Mouse (Mus musculus) adrenal gland, postnatal 25 days (tissue): ENCODE data around the gene Arhgef3. TPM values are rescaled to one million over a fixed set of nuclear protein-coding genes. Genes with fewer than 3 reads are reported as not detected.

Source experiments
- DNase-seq: peaks from one replicate; pipeline ENCODE4 v3.0.0; 2021; ENCODE audit warnings: mixed read lengths
- long read RNA-seq: library from polyadenylated mRNA; stranded (forward); transcript quantifications from one replicate; pipeline ENCODE4 v2.0.0, GENCODE M21; 2021
- total RNA-seq: library from RNA; stranded (reverse); gene quantifications from 2 replicates; pipeline ENCODE4 v1.2.3, GENCODE M21; 2021

Gene Arhgef3
- 37.1 and 47.8 TPM in 2 replicates for total RNA-seq
- long read RNA-seq, transcript Arhgef3-202 (10 exons, 3,618 nt) = minor isoform, 6 of 42 reads
- long read RNA-seq, transcript Arhgef3-201 (11 exons, 3,585 nt) = major isoform, 8 of 42 reads
- long read RNA-seq, partial matches to known transcripts = 13 of 42 reads
- long read RNA-seq, other reads (novel, unspliced or antisense) = 15 of 42 reads

DNA sequence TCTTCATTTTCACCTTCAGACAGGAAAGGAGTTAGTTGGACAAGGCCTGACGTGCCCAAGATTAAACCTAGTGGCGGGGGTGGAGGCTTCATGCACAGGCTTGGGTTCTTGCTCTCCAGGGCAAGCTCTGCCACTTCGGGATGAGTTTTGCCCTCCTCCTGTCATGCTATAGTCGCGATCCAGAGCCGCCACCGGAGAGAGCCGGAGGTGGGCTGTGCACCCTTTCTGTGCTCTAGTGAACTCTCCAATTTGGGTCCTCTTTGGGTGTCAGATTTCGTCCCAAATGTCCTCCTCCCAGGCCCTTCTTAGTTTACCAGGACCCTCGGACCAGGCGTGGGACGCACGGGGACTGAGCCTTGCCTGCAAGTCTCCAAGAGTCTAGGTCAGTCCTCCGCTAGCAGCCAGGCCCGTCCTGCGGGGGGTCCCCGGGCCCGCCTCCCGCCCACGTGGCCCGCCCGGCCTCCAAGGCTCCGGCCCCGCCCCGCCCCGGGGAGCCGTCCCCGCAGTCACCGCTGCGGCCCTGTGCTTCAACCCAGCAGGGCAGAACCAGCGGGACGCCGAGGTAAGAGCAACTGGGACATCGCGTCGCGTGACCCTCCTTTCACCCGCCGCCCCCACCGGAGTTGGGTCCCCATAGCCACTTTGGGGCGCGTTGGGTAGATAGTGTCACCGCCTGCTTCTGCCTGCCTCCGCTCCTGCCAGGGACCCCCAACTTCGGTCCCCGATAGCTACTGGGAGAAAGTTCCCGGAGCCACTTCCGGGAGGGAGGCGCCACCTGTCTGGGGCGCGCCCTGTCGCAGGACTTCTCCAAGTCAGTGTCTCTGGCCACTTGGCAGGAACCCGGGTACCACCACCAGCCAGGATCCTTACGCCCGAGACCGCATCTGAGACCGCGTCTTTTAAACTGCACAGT is at the start of gene Arhgef3:
Arhgef3 (plus strand) TSS at position 538 of the 913 bp plus-strand sequence.
- DNase-seq = peak; percentile 83

- no peak for DNase-seq
Measured at GRCm38 (mm10) chr14:27066171-27066929, 48.3 kb upstream of the Arhgef3 start.

DNA sequence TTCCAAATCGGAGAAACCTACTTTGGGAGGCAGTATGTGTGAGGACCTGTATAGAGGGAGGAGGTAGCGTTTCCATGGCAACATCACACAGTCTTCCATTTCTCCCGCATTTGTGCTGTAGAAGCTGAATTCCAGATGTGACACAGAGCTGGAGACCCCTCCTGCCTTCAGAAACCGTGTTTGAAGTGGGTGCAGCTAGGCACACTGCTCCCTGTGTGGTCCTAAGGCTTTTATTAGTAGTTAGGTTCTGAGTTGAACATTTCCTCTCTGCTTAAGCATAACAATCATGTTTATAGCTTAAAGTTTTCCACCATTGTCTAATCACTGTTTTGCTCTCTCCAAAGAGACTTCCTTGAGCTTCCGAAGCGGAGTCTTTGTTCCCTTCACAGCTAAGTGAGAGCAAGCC is 46.8 kb upstream of the Arhgef3 start:
- no peak for DNase-seq

DNA sequence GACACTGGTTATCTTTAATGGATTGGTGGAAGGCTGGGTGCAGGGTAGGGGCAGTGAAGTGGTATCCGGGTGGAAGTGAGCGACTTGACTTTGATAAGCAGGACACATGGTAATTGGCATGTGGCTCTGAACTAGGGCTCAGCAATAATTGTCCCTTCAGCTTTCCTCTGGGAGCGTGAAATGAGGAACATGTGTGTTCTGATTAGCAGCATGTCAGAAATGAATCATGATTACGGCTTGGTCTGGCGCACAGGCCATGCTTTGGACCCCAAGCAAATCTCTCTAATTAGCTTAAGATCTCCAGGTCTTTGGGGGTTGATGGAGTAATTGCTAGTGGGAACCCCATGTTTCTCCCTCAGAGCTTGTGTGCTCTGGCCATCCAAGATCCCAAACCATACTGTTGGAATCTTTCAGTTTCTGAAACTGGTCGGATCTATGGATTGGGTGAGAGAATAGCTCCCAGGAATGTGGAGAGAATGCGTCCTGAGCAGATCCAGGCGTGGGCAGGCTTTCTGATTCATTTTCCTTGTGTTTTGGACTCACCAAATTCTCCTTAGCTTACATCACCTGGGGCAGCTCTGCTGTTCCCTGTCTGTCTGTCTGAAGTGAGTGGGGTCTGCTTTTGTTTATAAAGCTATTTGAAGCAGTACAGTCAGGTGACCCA is 45.1 kb upstream of the Arhgef3 start:
- no peak for DNase-seq

GRCm38 (mm10) chr14:27070128-27070527 is 44.6 kb upstream of the Arhgef3 start:
- DNase-seq = no peak

- no peak for DNase-seq
Measured at GRCm38 (mm10) chr14:27070758-27071157, 43.9 kb upstream of the Arhgef3 start.

DNA sequence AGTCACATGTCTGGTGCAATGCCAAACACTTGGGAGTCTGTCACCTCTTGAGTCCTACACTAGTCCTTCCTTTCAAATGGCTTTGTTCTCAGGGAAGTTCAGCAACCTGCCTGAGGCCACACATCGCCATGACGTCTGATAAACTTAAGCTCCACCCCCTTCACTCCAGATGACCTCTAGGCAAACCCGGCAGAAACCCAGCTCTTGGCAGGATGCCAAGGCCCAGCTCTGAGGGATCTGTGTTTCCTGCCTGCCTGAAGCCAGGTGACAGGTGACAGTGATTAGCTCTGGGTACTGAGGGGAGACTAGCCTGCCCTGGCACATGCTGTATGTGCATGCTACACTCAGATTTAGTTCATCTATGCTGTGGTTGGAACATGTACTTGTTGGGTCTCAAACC is 42.7 kb upstream of the Arhgef3 start:
- peak; percentile 12 for DNase-seq

GRCm38 (mm10) chr14:27075084-27075483 is 39.6 kb upstream of the Arhgef3 start:
- DNase-seq = no peak

- DNase-seq = no peak
Measured at GRCm38 (mm10) chr14:27075909-27076521, 38.7 kb upstream of the Arhgef3 start.

DNA sequence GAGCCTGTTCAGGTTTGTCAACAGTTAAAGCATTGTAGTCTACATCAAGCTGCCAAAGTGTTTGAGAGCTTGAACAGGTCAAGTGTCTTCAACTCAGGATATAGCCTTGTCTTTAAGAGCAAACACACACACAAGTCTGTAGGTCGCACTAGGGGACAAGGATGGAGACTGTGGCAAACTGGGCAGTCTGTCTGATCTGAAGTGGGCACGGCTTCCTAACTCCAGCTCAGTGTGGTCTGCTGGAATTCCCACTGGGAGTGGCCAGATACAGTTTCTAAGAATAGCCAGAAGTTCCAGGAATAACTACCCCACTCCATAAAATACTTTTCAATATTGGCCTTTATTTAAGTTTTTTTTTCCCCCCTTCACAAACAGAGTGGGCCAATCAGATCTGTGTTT is 38.2 kb upstream of the Arhgef3 start:
- DNase-seq = no peak

- no peak for DNase-seq
Measured at GRCm38 (mm10) chr14:27081536-27082275, 33.0 kb upstream of the Arhgef3 start.

- no peak for DNase-seq
Measured at GRCm38 (mm10) chr14:27085471-27085870, 29.2 kb upstream of the Arhgef3 start.

- no peak for DNase-seq
Measured at GRCm38 (mm10) chr14:27085999-27086398, 28.7 kb upstream of the Arhgef3 start.

DNA sequence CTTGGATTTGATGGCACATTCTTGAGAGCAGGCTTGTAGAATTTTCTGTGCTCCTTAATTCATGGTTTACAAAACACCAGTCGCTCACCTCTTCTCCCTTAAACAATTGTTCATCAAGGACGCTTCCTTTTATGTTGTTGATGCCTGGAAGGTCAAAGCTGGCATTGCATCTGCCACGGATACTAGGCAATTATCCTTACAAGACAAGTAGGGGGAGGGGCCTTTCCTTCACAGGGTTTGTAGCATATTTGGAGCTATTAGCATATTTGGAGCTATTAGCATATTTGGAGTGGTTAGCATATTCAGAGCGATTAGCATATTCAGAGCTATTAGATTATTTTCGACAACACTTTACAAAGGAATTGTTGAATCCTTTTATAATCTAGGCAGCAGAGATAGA is 20.5 kb upstream of the Arhgef3 start:
- no peak for DNase-seq

DNA sequence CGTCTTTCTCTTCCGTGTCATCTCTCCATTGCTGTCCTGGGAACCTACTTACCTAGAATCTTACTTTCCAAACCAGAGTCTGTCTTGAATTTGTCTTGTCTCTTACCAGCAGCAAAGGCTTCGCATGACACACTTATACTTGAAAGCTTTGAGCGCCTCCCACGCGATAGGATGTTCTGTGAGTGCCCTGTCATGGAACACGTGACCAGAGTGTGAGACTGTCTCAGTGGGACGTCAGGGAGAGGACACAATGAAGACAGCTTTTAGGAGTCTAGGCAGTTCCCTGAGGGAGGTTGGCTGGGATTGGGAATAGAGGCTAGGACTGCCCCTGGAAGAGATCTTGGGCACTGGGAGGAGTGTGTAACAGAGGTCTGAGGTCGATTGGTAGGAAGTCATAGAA is 18.6 kb upstream of the Arhgef3 start:
- no peak for DNase-seq

GRCm38 (mm10) chr14:27096779-27097178 is 17.9 kb upstream of the Arhgef3 start:
- DNase-seq = peak; percentile 23

- no peak for DNase-seq
Measured at GRCm38 (mm10) chr14:27101735-27102134, 13.0 kb upstream of the Arhgef3 start.

DNA sequence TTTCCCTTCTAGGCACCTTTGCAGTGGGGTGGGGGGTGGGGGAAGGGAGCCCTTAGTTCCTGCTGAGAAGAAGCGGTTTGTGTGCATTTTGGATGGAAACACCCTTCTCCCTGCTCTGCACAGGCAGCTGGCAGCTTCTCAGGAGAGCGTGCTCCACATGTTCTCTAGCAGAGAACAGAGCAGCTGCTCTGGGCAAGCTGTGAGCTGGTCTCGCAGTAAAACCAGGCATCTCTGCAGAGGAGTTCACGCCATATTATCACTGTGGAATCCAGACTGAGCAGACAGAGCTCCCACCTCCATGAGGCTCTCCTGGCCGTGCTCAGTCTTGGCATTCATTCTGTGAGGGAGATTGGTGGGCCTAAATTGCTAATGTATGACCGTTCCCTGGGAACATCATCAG is 12.0 kb upstream of the Arhgef3 start:
- DNase-seq = no peak

DNA sequence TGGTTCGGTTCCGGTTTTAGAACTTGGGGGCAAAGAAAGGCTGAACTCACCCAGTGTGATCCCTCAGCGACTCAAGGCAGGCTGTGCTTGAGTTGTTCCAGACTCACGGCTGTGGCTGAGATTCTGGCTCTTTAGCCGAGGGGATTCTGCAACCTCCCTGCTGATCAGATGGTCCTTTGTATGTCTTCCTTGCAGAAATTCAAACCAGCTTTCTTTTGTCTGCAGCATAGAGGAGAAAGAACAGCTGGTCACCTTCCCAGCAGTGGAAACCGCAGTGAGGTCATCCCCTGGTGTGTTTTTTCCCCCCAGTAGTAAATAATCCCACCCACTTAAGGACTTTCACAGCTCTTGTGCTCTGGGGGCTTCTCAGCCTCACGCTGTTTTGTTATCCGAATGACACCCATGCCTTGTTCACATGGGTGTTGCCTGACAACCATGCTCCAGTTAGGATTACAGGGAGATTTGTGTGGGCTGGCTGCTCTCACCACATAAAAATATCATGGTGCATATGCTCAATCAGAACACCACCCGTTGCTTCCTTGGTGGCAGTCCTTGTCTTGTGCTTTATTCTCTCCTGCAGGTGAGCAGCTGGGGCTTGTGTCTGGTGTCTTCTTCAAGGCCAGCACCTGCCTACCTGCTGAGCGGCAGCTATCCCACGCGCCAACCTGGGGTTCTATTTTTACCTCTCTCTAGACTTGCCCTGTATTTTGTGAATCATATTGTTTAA is 8.8 kb upstream of the Arhgef3 start:
- DNase-seq = no peak

DNA sequence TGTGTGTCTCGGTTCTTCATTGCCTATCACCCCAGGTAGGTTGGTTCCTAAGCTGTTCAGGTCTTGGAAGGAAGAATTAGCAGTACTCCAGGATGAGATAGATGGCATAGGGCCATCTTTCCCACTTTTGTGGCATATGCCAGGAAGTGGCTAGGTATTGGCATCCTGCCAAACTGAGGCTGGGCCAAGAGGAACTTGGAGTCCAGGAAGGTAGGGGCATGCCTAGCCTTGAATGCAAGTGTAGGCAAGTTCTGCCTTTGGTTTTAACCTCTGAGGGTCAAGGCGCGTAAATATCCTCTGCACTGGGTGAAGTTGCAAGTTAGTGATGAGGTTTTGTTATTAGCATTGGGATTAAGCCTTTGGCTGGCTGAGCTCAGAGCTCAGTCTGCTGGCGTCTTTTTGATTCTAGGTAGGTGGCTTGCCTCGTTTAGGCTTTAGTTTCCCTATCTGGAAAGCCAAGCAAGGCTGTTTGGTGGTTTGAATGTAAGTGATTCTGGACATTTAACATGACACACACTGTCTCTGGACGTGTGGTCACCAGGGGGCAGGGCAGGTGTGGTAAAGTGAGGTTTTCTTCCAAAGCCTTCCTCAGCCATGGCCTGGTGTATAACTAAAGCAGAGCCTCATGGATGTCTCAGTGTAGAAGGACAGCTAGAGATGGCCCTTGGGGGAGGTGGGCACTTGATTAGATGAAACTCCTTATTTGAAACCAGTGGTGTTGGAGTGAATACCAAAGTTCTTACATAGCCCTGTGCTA is 5.8 kb upstream of the Arhgef3 start:
- peak; percentile 29 for DNase-seq
